Mouse (Mus musculus): ENCODE measurements around the gene Gm17693. TPM values are rescaled to one million over a fixed set of nuclear protein-coding genes. Genes with fewer than 3 reads are reported as not detected.
"Not testable (repeated sequence)": the region's sequence is repeated elsewhere in the genome, so short reads cannot be mapped to it uniquely, and the experiment has no call there.

Gene Gm17693
- polyA plus RNA-seq (2016; fragmentation: Nextera tagmentation; extraction: Ambion mirVana), result not detected in 2 replicates

GRCm38 (mm10) chrX:125705144-125705543 lies at the start of gene Gm17693:
Gm17693 (plus strand) TSS chrX:125705444.
- not testable (repeated sequence) for H3K9me3 ChIP-seq (replicated peaks); ATAC-seq (ENCODE audit: low FRiP score); H3K27ac ChIP-seq

More at GRCm38 (mm10) chrX:125705144-125705543, at the start of gene Gm17693:
- not testable (repeated sequence) for H3K27me3 ChIP-seq; H3K4me1 ChIP-seq; H3K4me2 ChIP-seq (replicated peaks); H3K9ac ChIP-seq; H3K4me3 ChIP-seq; H3K36me3 ChIP-seq
- WGBS, result no CpG with 5 or more reads among the region's 4 CpGs
